23 mouse cellular contexts compared by ENCODE assay signal in genomic region chr16:8533477-8533876, GRCm38 (mm10). TPM values are rescaled to one million over a fixed set of nuclear protein-coding genes. Genes with fewer than 3 reads are reported as not detected.
"Had no signal": no experiment of that assay in that cellular context is flagged by ENCODE, and none has a peak within 500 bp of the region (broad histone marks: within the 10 kb centered on the region; RNA-seq: fewer than 3 reads in every experiment).

No protein-coding gene starts in this region.

- H3K4me2 ChIP-seq: limb, embryonic 13.5 days; liver, embryonic 11.5 days; lung, embryonic 14.5 days; midbrain, embryonic 13.5 days had no signal

- H3K9me3 ChIP-seq: limb, embryonic 10.5 days; limb, embryonic 13.5 days; midbrain, embryonic 13.5 days had no signal

- H3K4me3 ChIP-seq: layer of hippocampus, adult 2 months; limb, embryonic 10.5 days; limb, embryonic 13.5 days; midbrain, embryonic 13.5 days had no signal

- DNase-seq: kidney, adult 11 months; kidney, adult 9 months; kidney, postnatal 25 days; layer of hippocampus, adult 9-11 months; liver, postnatal 0 days; lung, embryonic 14.5 days; right cerebral cortex, adult 18-20 months; right cerebral cortex, postnatal 14 days; right cerebral cortex, postnatal 4 days; thymus, adult 2 months; thymus, postnatal 14 days; thymus, postnatal 4 days had no signal

- H3K36me3 ChIP-seq: limb, embryonic 10.5 days had no signal

- H3K27me3 ChIP-seq: limb, embryonic 13.5 days had no signal

- H3K27ac ChIP-seq: kidney, postnatal 0 days; layer of hippocampus, adult 2 months; limb, embryonic 10.5 days; limb, embryonic 13.5 days; liver, embryonic 14.5 days; macrophage; midbrain, embryonic 13.5 days; stomach, postnatal 0 days had no signal

- H3K9ac ChIP-seq: limb, embryonic 13.5 days; liver, embryonic 14.5 days; liver, postnatal 0 days; lung, embryonic 14.5 days; midbrain, embryonic 13.5 days had no signal

- ATAC-seq: liver, postnatal 0 days; lung, postnatal 0 days; midbrain, embryonic 13.5 days; midbrain, embryonic 16.5 days had no signal

RNA-seq across cellular contexts. Expression of gene Abat, which starts 20.2 kb away (rescaled TPM):
- polyA plus RNA-seq: macrophage had no signal
